Mouse (Mus musculus): ENCODE data around the gene Rhou. TPM values are rescaled to one million over a fixed set of nuclear protein-coding genes. Genes with fewer than 3 reads are reported as not detected.
"Not testable (repeated sequence)": the region's sequence is repeated elsewhere in the genome, so short reads cannot be mapped to it uniquely, and the experiment has no call there.

Gene Rhou
- total RNA-seq (2017), result 2.2 and 3.9 TPM in 2 replicates

GRCm38 (mm10) chr8:123653308-123653993, at the start of gene Rhou:
TSS of gene Rhou (plus strand) at chr8:123653929.
- ATAC-seq (replicated peaks in 1 of 2; ENCODE audit: insufficient read depth in 1 of 2, low FRiP score in 2 of 2, low TSS enrichment in 1 of 2, low read depth in 1 of 2, poor library complexity in 2 of 2, severe bottlenecking in 2 of 2), result peak; percentile 78 to 85

- ATAC-seq (replicated peaks in 1 of 2; ENCODE audit: insufficient read depth in 1 of 2, low FRiP score in 2 of 2, low TSS enrichment in 1 of 2, low read depth in 1 of 2, poor library complexity in 2 of 2, severe bottlenecking in 2 of 2), result not testable (repeated sequence)
Observed at GRCm38 (mm10) chr8:123612652-123613051, 41.1 kb upstream of the Rhou start.

- ATAC-seq (replicated peaks in 1 of 2; ENCODE audit: insufficient read depth in 1 of 2, low FRiP score in 2 of 2, low TSS enrichment in 1 of 2, low read depth in 1 of 2, poor library complexity in 2 of 2, severe bottlenecking in 2 of 2), result not testable (repeated sequence)
Observed at GRCm38 (mm10) chr8:123623523-123623922, 30.2 kb upstream of the Rhou start.

GRCm38 (mm10) chr8:123624274-123624673, 29.5 kb upstream of the Rhou start:
- ATAC-seq (replicated peaks in 1 of 2; ENCODE audit: insufficient read depth in 1 of 2, low FRiP score in 2 of 2, low TSS enrichment in 1 of 2, low read depth in 1 of 2, poor library complexity in 2 of 2, severe bottlenecking in 2 of 2), result no peak

GRCm38 (mm10) chr8:123624702-123625101, 29.0 kb upstream of the Rhou start:
- no peak for ATAC-seq (replicated peaks in 1 of 2; ENCODE audit: insufficient read depth in 1 of 2, low FRiP score in 2 of 2, low TSS enrichment in 1 of 2, low read depth in 1 of 2, poor library complexity in 2 of 2, severe bottlenecking in 2 of 2)

- ATAC-seq (replicated peaks in 1 of 2; ENCODE audit: insufficient read depth in 1 of 2, low FRiP score in 2 of 2, low TSS enrichment in 1 of 2, low read depth in 1 of 2, poor library complexity in 2 of 2, severe bottlenecking in 2 of 2), result no peak
Observed at GRCm38 (mm10) chr8:123625717-123626116, 28.0 kb upstream of the Rhou start.

GRCm38 (mm10) chr8:123627410-123628147, 26.1 kb upstream of the Rhou start:
- no peak for ATAC-seq (replicated peaks in 1 of 2; ENCODE audit: insufficient read depth in 1 of 2, low FRiP score in 2 of 2, low TSS enrichment in 1 of 2, low read depth in 1 of 2, poor library complexity in 2 of 2, severe bottlenecking in 2 of 2)

- peak; percentile 49 to 60; a peak in 2 of 4 replicates for ATAC-seq (replicated peaks in 1 of 2; ENCODE audit: insufficient read depth in 1 of 2, low FRiP score in 2 of 2, low TSS enrichment in 1 of 2, low read depth in 1 of 2, poor library complexity in 2 of 2, severe bottlenecking in 2 of 2)
Observed at GRCm38 (mm10) chr8:123628253-123628967, 25.3 kb upstream of the Rhou start.

GRCm38 (mm10) chr8:123628968-123629755, 24.6 kb upstream of the Rhou start:
- ATAC-seq (replicated peaks in 1 of 2; ENCODE audit: insufficient read depth in 1 of 2, low FRiP score in 2 of 2, low TSS enrichment in 1 of 2, low read depth in 1 of 2, poor library complexity in 2 of 2, severe bottlenecking in 2 of 2), result peak; percentile 71 to 81

- ATAC-seq (replicated peaks in 1 of 2; ENCODE audit: insufficient read depth in 1 of 2, low FRiP score in 2 of 2, low TSS enrichment in 1 of 2, low read depth in 1 of 2, poor library complexity in 2 of 2, severe bottlenecking in 2 of 2), result no peak
Observed at GRCm38 (mm10) chr8:123630058-123630457, 23.7 kb upstream of the Rhou start.

GRCm38 (mm10) chr8:123630841-123631251, 22.9 kb upstream of the Rhou start:
- no peak for ATAC-seq (replicated peaks in 1 of 2; ENCODE audit: insufficient read depth in 1 of 2, low FRiP score in 2 of 2, low TSS enrichment in 1 of 2, low read depth in 1 of 2, poor library complexity in 2 of 2, severe bottlenecking in 2 of 2)

- not testable (repeated sequence) for ATAC-seq (replicated peaks in 1 of 2; ENCODE audit: insufficient read depth in 1 of 2, low FRiP score in 2 of 2, low TSS enrichment in 1 of 2, low read depth in 1 of 2, poor library complexity in 2 of 2, severe bottlenecking in 2 of 2)
Observed at GRCm38 (mm10) chr8:123631746-123632145, 22.0 kb upstream of the Rhou start.

- no peak for ATAC-seq (replicated peaks in 1 of 2; ENCODE audit: insufficient read depth in 1 of 2, low FRiP score in 2 of 2, low TSS enrichment in 1 of 2, low read depth in 1 of 2, poor library complexity in 2 of 2, severe bottlenecking in 2 of 2)
Observed at GRCm38 (mm10) chr8:123632257-123632656, 21.5 kb upstream of the Rhou start.

GRCm38 (mm10) chr8:123633801-123634200, 19.9 kb upstream of the Rhou start:
- no peak for ATAC-seq (replicated peaks in 1 of 2; ENCODE audit: insufficient read depth in 1 of 2, low FRiP score in 2 of 2, low TSS enrichment in 1 of 2, low read depth in 1 of 2, poor library complexity in 2 of 2, severe bottlenecking in 2 of 2)

- no peak for ATAC-seq (replicated peaks in 1 of 2; ENCODE audit: insufficient read depth in 1 of 2, low FRiP score in 2 of 2, low TSS enrichment in 1 of 2, low read depth in 1 of 2, poor library complexity in 2 of 2, severe bottlenecking in 2 of 2)
Observed at GRCm38 (mm10) chr8:123634395-123635131, 19.2 kb upstream of the Rhou start.

GRCm38 (mm10) chr8:123635671-123636070, 18.1 kb upstream of the Rhou start:
- ATAC-seq (replicated peaks in 1 of 2; ENCODE audit: insufficient read depth in 1 of 2, low FRiP score in 2 of 2, low TSS enrichment in 1 of 2, low read depth in 1 of 2, poor library complexity in 2 of 2, severe bottlenecking in 2 of 2), result no peak

Measured in hematopoietic stem cell, adult 5-6 weeks (primary cell).